Mouse (Mus musculus): ENCODE data around the gene Lgals2.

Gene Lgals2

GRCm38 (mm10) chr15:78815314-78816073 is 39.8 kb downstream of the Lgals2 start:
- no peak for DNase-seq (ENCODE audit: low spot score in 2 of 2)

- DNase-seq (ENCODE audit: low spot score in 2 of 2) = no peak
Observed at GRCm38 (mm10) chr15:78813603-78814002, 41.7 kb downstream of the Lgals2 start.

GRCm38 (mm10) chr15:78810146-78810545 is 45.2 kb downstream of the Lgals2 start:
- no peak for DNase-seq (ENCODE audit: low spot score in 2 of 2)

- no peak for DNase-seq (ENCODE audit: low spot score in 2 of 2)
Observed at GRCm38 (mm10) chr15:78809739-78810138, 45.6 kb downstream of the Lgals2 start.

GRCm38 (mm10) chr15:78808980-78809379 is 46.3 kb downstream of the Lgals2 start:
- DNase-seq (ENCODE audit: low spot score in 2 of 2) = no peak

- DNase-seq (ENCODE audit: low spot score in 2 of 2) = no peak
Observed at GRCm38 (mm10) chr15:78807141-78807540, 48.2 kb downstream of the Lgals2 start.

GRCm38 (mm10) chr15:78806614-78807013 is 48.7 kb downstream of the Lgals2 start:
- DNase-seq (ENCODE audit: low spot score in 2 of 2) = no peak

- no peak for DNase-seq (ENCODE audit: low spot score in 2 of 2)
Observed at GRCm38 (mm10) chr15:78805351-78805750, 50.0 kb downstream of the Lgals2 start.

- DNase-seq (ENCODE audit: low spot score in 2 of 2) = no peak
Observed at GRCm38 (mm10) chr15:78804326-78804725, 51.0 kb downstream of the Lgals2 start.

GRCm38 (mm10) chr15:78803499-78803900 is 51.8 kb downstream of the Lgals2 start:
- DNase-seq (ENCODE audit: low spot score in 2 of 2) = no peak

- no peak for DNase-seq (ENCODE audit: low spot score in 2 of 2)
Observed at GRCm38 (mm10) chr15:78802776-78803391, 52.4 kb downstream of the Lgals2 start, which contains the start of gene Card10. Gene Card10, minus strand, starts transcription at chr15:78803042.

GRCm38 (mm10) chr15:78801971-78802741 is 53.2 kb downstream of the Lgals2 start:
- DNase-seq (ENCODE audit: low spot score in 2 of 2) = no peak

GRCm38 (mm10) chr15:78801571-78801970 is 53.8 kb downstream of the Lgals2 start:
- DNase-seq (ENCODE audit: low spot score in 2 of 2) = no peak
